Mouse (Mus musculus) urinary bladder, adult 2 months (tissue): Measurements from ENCODE around the gene Cmtm3. TPM values are rescaled to one million over a fixed set of nuclear protein-coding genes. Genes with fewer than 3 reads are reported as not detected.
A peak's percentile ranks its signal among the peaks of the same experiment; 100 is the strongest.
"Not testable (repeated sequence)": the region's sequence is repeated elsewhere in the genome, so short reads cannot be mapped to it uniquely, and the experiment has no call there.

Experiments used
- DNase-seq: peaks from one replicate; pipeline ENCODE4 v3.0.0; 2022; ENCODE audit warnings: low spot score
- polyA plus RNA-seq: library from polyadenylated mRNA; depleted of rRNA; stranded (reverse); fragments of >200 nt; gene quantifications from 2 replicates; pipeline ENCODE4 v1.2.3, GENCODE M21; 2012; rRNA removed

Cmtm3 gene
- polyA plus RNA-seq = 72.8 and 74.9 TPM in 2 replicates

DNA sequence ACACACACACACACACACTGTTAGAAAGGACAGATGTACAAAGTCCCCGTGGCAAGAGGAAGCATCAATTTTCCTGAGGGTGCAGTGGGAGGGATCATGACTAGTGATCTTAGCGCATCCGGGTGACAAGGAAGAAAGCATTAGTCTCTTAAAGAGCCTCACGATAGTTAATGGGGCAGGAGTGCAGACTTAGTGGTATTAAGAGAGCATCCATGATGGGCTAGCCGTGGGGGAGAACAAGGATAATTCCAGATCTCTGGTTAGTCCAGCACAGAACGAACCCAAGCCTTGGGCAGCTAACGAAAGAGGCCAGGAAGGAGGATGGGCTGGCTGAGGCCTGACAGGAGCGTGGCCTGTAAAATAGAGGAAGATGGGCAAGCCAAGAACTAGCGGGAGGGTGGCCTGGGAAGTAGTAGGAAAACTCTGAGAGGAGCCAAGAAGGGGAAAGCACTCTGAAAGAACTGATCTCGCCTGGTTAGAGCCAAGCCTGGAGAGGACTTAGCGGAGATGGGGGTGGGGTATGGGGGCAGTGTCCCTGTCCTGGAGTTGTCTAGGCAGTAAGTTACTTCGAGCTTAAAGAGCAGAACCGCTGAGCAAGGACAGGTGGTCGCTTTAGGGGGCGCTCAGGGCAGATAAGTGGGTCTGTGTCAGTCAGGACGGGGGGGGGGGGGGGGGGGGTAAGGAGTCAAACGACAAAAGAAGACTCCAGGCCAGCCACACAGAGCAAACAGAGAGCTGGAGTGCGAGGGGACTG is at the start of gene Cmtm3:
Gene Cmtm3 (plus strand): TSS at position 182 of the 754 bp plus-strand sequence.
- no peak for DNase-seq

DNA sequence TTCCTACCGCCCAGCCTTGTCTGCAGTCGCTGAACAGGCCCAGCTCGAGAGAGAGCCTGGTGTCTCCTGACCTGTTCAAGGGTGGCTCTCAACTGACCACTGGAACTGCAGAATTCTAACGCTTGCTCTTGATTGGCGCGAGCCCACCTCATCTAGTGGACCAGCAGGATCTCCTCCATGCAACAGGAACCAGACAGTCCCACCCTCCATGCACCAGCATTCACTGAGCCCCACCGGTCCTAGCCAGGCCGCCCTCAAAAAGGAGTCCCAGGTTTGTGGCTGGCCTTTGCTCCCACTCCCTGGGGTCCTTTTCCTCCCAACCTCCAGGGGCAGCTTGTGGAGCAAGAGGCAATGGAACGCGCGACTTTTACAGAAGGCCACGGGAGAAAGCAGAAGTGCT is 46.1 kb upstream of the Cmtm3 start, which contains the start of gene Cmtm2a:
Gene Cmtm2a (minus strand): TSS at position 101 of the 400 bp plus-strand sequence.
- DNase-seq = not testable (repeated sequence)

DNA sequence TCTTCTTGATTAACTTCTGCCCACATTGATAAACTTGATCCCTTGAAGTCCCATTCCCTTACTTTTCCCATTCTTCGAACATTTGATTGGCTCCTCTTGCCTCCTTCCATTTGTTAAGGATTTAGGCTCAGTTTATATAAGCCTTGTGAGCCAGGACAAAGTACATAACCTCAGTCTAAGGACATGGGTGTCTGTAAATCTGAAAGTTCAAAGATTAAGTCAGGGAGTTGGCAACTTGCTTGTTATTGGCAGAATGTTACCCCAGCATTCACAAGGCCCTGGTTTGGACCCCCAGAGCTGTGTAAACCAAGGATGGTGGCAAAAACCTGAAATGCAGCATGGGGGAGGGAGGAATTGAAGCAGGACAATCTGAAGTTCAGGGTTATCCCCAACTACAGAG is 44.8 kb upstream of the Cmtm3 start:
- DNase-seq = no peak

DNA sequence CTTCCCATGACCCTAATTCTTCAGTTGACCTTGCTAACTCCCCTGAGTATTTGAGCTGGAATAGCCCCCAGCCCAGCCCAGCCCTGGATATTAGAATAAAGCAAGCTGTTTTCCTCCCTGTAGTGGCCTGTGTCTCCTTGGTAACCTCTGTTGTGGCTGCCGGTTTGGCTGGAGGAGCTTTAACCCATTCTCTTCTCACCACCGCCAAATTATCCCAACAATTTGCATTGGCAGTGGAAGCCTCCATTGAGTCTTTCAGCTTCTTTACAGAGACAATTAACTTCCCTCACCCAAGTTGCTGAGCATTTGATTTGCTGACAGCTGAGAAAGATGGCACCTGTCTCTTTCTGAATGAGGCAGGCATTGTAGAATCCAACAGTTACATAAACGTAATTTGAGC is 37.6 kb upstream of the Cmtm3 start:
- not testable (repeated sequence) for DNase-seq

DNA sequence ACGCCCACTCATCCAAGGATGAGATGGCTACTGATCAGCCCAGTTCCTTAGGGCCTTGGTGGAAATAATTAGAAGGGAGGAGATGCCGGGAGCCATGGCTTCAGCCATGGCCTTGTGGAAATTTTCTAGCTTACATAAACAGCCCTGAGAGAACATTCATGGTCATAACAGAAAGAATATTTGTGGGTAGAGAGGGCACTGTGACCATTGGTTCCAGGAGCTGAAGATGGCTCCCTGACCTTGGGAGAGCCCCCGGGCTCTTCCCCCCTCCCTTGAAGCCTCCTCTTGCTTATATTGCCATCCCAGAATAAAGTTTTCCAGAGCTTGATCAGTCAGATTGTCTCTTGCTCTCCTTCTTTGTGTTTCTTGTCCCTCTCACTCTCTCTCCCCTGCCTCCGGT is 36.7 kb upstream of the Cmtm3 start:
- not testable (repeated sequence) for DNase-seq

DNA sequence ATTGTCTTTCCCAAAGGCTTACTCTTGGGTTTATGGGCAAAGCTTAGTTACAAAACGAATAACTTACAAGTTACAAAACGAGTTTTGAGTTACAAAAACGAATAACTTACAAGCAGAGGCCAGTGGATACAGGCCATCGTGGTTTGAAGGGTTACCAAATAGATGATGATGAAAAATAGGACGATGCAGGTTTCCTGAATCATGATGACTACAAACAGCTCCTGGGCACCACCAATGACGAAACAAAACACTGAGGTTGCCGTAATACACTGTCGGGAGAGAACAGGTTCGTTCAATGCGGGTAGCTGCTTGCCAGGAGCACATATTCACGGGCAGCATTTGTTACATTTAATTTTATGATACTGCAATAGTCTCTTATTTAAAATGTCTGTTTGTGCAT is 34.2 kb upstream of the Cmtm3 start:
- DNase-seq = no peak

DNA sequence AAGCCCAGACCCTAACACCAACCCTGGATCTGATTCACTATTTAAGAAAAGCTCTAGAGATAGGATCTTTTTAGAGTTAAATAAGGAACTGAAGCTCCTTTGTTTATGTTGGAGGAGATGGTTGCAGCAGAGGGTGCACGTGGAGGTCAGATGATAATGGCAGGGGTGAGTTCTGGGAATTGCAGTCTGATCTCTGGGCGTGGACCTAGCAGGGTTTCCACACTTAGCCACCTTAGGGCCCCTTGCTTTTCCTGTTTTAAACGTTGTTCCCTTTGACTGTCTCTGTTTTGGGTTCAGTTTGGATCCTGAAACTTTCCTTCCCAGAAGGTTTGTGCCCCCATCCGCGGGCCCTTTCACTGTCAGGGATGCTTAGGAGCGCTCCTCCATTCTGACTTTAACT is 30.9 kb upstream of the Cmtm3 start:
- DNase-seq = not testable (repeated sequence)

DNA sequence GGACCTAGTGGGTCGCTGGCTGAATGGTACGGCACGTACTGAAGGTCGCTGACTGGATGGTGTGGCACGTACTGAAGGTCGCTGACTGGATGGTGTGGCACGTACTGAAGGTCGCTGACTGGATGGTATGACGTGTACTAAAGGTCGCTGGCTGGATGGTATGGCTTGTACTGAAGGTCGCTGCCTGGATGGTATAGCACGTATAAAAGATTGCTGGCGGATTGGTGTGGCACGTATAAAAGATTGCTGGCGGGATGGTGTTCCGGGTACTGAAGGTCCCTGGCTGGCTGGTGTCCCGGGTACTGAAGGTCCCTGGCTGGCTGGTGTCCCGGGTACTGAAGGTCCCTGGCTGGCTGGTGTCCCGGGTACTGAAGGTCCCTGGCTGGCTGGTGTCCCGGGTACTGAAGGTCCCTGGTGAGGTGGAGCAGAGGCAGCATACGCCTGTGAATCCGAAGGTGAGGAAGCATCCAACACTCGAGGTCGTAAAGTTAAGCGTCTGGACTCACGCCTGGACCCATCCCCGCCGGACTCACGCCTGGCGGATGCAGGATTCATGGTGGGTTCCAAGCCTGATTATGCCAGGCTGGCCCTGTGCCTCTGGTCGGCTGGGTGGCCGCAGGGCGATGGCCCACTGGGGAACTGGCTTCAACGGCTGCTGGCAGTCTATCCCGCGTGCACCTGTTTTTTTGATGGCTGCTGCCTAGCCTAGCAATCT is 29.6 kb upstream of the Cmtm3 start, which contains the start of the genes Gm45711 and Cmtm1:
Gene Gm45711 (minus strand): TSS at position 641 of the 715 bp plus-strand sequence.
Gene Cmtm1 (minus strand): TSS at position 705 of the 715 bp plus-strand sequence.
- DNase-seq = not testable (repeated sequence)

DNA sequence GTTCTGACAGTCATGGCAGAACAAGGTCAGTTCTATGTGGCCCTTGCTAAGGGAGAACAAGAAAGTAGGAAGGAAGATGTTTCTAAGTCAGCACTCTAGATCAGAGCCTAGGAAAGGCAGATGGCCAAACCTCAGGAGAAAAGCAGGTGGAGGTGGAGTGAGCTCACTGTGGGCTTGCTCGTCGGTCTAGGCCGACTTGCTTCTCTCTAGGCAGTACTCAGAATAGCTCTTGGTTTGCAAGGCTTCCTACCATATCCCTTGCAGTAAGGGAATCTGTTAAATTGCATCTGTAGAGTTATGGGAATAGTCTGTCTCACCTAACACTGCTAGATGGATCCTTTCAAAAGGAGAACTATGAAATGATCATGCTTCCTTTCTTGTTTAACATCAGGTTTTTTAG is 27.2 kb upstream of the Cmtm3 start:
- not testable (repeated sequence) for DNase-seq

DNA sequence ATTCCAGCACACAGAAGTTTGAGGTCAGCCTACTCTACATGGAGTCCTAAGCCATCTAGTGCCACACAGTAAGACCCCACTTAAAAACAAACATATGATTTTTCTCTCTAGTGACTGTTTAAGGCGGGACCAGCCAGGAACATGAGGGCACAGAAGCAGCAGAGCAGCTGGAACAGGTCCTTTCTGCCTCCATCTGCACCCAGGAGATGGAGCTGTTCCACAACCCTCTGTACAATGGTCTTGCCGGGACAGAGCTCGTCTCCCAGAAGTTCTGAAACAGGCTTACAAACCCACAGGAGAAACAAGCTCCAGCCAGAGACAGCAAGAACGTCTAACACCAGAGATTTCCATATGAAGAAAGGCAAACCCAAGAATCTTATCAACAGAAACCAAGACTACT is 25.9 kb upstream of the Cmtm3 start:
- no peak for DNase-seq

DNA sequence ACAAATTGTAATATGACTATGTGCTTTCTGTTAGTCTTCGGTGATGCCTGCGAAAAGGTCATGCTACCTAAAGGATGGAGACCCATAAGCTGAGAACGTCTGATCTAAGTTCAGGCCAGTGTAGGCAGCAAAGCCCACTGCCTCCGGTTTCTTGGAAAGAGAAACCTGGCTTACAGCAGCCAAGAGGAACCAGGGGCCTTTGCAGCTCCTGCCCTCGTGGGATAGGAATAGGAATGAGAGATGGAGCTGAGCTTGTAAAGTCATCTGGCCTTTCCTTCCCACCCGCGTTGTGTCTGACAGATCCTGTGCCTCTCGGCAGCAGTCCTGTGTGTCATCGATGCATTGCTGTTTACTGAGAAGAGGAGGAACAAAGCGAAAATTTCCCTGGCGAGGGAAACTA is 17.9 kb upstream of the Cmtm3 start, which contains the start of gene Gm11020:
Gene Gm11020 (plus strand): TSS at position 301 of the 400 bp plus-strand sequence.
- not testable (repeated sequence) for DNase-seq

DNA sequence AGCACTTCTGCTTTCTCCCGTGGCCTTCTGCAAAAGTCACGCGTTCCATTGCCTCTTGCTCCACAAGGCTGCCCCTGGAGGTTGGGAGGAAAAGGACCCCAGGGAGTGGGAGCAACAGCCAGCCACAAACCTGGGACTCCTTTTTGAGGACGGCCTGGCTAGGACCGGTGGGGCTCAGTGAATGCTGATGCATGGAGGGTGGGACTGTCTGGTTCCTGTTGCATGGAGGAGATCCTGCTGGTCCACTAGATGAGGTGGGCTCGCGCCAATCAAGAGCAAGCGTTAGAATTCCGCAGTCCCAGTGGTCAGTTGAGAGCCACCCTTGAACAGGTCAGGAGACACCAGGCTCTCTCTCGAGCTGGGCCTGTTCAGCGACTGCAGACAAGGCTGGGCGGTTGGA is 17.3 kb upstream of the Cmtm3 start, which contains the start of gene Cmtm2b:
Gene Cmtm2b (plus strand): TSS at position 301 of the 400 bp plus-strand sequence.
- not testable (repeated sequence) for DNase-seq

DNA sequence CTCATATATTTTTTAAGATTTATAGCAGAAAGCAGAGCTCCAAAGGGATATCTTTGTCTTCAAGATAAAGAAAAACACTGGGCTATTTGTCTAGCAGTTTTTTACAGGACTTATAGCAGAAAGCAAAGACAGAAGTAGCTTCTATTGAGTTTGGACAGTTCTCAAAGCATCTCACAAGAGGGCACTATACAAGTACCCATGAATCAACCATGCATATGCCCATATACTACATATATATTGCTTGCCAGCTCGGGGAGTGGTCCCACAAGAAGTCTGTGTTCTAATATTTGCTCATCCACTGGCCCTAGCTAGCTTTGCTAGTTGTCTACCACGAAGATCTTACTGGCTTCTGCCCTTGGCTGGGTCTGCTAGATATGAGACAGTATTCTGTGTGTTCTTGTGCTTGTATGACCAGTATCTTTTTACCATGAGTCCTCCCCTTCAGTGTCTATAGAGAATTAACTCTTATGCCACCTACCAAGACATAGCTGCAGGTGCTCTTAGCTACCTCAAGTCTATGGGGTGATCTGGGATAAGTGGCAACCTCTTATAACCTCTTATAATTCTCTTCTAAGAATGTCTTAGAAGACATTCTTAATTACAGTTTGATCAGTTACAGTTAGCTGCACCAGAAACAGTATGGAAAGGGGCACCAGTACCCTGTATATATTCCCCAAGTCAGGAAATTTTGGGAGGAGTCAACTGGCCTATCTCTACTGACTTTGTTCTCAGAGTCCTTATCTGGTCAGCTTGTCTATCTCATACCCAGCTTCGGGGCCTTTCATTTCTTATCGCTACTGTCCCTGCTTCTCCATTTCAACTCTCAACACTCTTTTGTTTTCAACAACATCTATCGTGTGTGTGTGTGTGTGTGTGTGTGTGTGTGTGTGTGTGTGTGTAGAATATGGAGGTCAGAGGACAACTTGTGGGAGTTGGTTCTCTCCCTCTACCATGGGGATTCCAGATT is 6.3 kb upstream of the Cmtm3 start:
- no peak for DNase-seq

DNA sequence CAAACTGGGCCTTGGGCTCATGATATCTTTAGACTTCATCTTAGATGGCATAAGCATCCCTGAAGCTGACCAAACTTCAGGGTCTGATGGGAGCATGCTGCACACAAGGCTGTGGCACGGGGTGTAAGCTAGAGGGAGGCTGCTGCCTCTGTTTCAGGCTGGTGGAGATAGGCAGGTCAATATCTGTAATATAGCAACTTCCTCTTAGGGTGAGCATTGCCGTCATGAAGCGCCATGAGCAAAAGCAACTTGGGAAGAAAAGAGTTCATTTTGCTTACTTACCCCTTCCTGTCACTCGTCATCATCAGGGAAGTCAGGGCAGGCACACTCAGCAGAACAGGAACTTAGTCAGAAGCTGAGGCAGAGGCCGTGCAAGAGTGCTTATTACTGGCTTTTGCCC is 5.4 kb upstream of the Cmtm3 start:
- no peak for DNase-seq

DNA sequence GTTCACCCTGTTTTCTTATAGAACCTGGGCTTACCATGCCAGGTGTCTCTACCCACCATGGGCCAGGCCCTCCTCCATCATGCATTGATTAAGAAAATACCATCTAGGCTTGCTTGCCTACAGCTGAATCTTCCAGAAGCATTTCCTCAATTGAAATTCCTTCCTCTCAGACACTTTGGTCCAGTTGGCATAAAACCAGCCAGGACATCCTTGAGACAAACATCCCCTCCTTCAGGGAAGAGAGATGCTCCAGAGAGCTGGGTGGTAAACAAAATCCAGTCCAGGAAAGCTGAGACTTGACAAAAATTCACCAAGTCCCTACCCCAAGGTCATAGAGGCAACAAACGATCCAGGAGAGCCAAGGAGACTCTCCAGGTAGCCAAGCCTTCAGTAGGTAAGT is 5.0 kb upstream of the Cmtm3 start:
- no peak for DNase-seq

DNA sequence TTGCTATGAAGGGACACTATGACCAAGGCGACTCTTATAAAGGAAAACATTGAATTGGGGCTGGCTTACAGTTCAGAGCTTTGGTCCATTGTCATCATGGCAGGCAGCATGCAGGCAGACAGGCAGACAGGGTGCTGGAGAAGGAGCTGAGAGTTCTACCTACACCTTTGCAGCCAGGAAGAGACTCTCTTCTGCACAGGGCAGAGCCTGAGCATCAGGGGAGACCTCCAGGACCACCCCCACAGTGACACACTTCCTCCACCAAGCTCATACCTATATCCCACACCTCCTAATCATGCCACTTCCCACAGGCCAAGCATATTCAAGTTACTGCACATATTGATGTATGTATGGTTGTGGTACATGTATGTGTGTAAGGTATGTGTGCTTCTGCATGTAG is 2.4 kb upstream of the Cmtm3 start:
- no peak for DNase-seq

DNA sequence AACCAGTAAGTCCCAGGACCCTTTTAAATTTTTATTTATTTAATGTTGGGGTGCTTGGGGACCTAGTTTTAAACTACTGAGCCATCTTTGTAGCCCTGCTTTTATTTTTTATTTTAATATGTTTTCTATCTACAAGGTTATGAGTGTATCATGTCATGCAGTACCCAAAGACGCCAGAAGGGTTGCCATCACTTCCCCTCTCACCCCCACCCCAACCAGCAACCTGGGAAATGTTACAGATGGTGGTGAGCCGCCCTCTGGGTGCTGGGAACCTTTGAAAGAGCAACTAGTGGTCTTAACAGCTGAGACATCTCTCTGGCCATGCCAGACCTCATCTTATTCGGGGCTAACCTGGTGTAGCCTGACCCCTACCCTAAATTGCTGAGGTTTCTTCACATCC is 1.3 kb upstream of the Cmtm3 start:
- no peak for DNase-seq

DNA sequence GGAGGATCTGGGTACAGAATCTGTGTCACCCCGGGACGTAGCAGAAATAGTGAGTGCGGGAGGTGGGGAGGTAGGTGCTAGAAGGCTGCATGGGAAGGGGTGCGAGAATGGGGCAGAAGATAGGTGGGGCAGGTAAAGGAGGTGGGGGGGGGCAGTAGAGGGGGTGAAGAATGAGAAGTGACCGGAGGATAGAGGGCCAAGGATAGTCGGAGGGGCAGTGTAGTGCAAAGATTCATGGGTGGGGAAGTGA is 698 bp downstream of the Cmtm3 start:
- no peak for DNase-seq

DNA sequence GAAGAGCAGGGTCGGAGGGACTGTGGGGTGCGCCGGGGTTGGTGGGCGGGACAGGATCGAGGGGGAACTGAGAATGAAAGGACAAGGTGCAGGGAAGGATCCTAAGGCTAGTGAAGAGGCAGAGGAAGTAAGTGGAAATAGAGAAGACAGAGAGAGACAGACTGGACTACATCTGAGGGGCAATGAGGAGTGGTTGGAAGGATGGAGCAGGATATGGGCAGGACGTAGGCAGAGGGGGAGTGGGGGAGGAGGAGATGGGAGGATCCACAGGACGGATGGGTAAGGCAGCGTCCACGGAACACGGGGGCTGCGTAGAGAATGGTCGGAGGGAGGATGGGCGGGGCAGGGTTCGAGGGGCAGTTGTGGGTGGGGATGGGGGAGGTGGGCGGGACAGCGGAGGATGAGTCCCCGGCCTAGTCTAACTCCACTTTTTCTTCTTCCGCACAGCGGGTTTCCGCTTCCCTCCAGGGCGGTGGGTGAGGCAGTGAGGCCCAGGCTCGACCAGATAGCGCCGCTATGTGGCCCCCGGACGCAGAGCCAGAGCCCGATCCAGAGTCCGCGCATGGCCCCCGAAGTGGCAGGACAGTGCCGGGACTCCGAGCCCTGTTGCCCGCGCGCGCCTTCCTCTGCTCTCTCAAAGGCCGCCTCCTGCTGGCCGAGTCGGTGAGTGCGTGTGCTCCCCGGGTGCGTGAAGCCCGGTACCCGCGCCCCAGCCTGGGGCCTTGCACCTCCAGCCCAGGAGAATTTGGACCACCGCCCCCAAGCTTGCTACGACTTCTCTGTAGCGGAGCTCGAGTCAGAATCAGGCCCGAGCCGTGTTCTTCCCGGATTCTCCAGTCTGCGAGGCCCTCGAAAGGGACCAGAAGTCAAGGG is 1.3 kb downstream of the Cmtm3 start:
- DNase-seq = peak; percentile 60

DNA sequence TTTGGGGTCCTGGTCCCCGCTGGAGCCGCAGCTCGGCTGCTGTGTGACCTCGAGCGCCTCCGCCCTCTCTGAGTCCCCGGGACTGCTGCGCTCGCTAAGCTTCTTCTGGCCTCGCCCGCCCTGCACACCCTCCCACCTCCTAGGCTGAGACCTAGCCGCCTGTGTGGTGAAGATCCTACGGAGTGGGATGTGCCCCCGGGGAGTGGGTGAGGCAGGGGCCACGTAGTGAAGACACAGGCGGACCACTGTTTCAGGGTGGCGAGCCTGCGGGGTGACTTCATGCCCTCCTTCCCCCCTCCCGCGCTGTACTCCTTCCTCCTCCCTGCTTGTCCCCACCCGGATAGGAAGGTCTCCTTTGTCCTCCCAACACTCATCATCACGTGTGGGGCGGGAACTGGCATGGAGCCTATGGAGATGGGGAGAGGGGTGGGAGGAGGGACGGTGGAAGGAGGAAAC is 1.9 kb downstream of the Cmtm3 start:
- no peak for DNase-seq

DNA sequence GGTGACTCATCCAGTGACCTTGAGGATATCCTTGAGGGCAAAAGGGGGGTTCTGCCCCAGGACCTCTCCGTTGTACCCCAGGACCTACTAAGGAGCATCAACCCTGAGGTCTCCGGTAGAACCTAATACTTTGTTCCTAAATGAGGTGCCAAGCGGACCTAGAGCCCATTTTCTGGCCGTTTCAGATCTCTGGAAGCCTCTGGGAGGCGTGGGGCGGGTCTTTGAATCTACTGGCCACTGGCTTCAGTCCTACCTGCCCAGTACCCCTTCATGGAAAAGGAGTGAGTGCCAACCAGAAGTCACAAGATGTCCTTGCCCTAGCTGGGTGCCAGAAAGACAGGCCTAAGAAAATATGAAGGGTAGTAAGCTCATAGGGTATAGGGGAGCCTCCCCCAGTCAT is 2.5 kb downstream of the Cmtm3 start:
- no peak for DNase-seq
